Mouse (Mus musculus) liver, adult (tissue): ENCODE results near the gene Plek2.
A peak's percentile ranks its signal among the peaks of the same experiment; 100 is the strongest.

Source experiments
- GATA4 ChIP-seq: IDR thresholded peaks from 2 replicates; pipeline ENCODE4 v1.6.1; 2014; ENCODE audit warnings: mild to moderate bottlenecking, low read length; ENCODE audit not compliant: insufficient replicate concordance

The Plek2 gene

GRCm38 (mm10) chr12:78862254-78862730, 44.5 kb downstream of the Plek2 start:
- no peak for TF ChIP-seq GATA4

- peak; percentile 54; the same call in 1 of the 2 replicates for TF ChIP-seq GATA4
These were observed 45.1 kb downstream of the Plek2 start, which contains the start of the genes Atp6v1d and Eif2s1 for GRCm38 (mm10) chr12:78861496-78862253. Atp6v1d (minus strand) TSS chr12:78861638. Eif2s1 (plus strand) TSS chr12:78861819.

GRCm38 (mm10) chr12:78860921-78861495, 45.8 kb downstream of the Plek2 start:
- TF ChIP-seq GATA4, result no peak

GRCm38 (mm10) chr12:78848246-78848645, 58.5 kb downstream of the Plek2 start:
- no peak for TF ChIP-seq GATA4

GRCm38 (mm10) chr12:78842429-78842828, 64.3 kb downstream of the Plek2 start:
- TF ChIP-seq GATA4, result no peak

- TF ChIP-seq GATA4, result no peak
These were observed 66.9 kb downstream of the Plek2 start for GRCm38 (mm10) chr12:78839906-78840305.
